Mouse (Mus musculus): ENCODE results near the gene Cdk5rap2. TPM values are rescaled to one million over a fixed set of nuclear protein-coding genes. Genes with fewer than 3 reads are reported as not detected.
A peak's percentile ranks its signal among the peaks of the same experiment; 100 is the strongest.

Gene Cdk5rap2
- total and polyA plus RNA-seq, 2 experiments = 3.0 to 3.6 TPM

DNA sequence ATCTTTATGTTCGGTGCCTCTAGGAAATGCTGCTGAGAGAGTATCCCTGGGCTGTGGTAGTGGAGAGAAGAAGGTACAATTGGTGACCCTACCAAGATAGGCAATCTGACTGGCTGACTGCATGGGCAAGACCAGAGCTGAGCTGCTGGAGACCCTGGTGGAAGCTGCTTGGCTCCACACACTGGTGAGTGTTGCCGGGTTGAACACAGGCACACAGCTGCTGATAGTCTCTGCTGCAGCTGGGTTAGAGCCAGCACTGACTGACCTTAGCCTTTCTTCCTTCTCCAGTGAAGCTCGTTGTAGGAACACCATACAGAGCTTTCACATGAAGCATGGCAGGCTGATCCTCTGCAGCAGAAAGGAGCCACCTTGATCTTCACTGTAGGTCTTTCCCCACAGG is 182.6 kb downstream of the Cdk5rap2 start:
- H3K36me3 ChIP-seq (ENCODE audit: control insufficient read depth, insufficient read depth, low read length) = peaks cover 3% of the 10 kb centered on the region; the same call in 1 of the 2 replicates
- no peaks in the 10 kb centered on the region for H3K79me2 ChIP-seq (ENCODE audit: control insufficient read depth, insufficient read depth, low read length)
- H3K27ac ChIP-seq (replicated peaks; ENCODE audit: insufficient read depth, low read depth, low read length) = no peak overlapping the region
- no peaks in the 10 kb centered on the region for H3K4me1 ChIP-seq (ENCODE audit: control insufficient read depth, insufficient read depth, low read length)
- WGBS = 81% methylated on average over 3 of the region's 3 CpGs
- TF ChIP-seq CTCF (IDR thresholded peaks at IDR 0.05; ENCODE audit: low read depth, low read length) (no peak), POLR2A (IDR thresholded peaks at IDR 0.05; ENCODE audit: extremely low read depth, insufficient read depth, low read length) (no peak)
- no peak overlapping the region for H3K9ac ChIP-seq (ENCODE audit: low read depth, low read length)
- DNase-seq (ENCODE audit: extremely low read depth, low read depth, low spot score) = no peak
- H3K4me3 ChIP-seq (ENCODE audit: insufficient read depth, low read depth, low read length) = no peak overlapping the region
- no peaks in the 10 kb centered on the region for H3K27me3 ChIP-seq (ENCODE audit: control insufficient read depth, insufficient read depth, low read length)

DNA sequence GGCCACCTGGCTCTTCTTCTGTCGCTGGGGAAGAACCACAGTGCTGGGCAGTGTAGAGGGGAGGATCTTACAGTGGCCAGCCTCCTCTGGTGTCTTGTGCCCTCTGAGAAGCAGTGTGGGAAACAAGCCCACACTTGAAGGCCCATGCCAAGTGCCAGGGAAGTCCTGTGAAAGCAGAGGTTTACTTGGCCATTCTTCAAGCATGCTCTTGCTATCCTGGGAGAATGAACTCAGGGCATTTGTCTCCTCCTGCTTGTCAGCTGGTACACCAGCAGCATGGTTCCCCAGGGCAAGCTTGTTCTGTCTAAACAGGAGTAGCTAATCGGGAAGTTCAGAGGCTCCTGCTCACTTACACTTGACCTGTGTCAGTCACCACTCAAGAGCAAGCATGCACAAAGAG is 185.7 kb downstream of the Cdk5rap2 start:
- Histone ChIP-seq H3K9ac (ENCODE audit: low read depth, low read length) (no peak overlapping the region), H3K27ac (replicated peaks; ENCODE audit: insufficient read depth, low read depth, low read length) (no peak overlapping the region), H3K27me3 (ENCODE audit: control insufficient read depth, insufficient read depth, low read length) (no peaks in the 10 kb centered on the region), H3K4me3 (ENCODE audit: insufficient read depth, low read depth, low read length) (no peak overlapping the region), H3K36me3 (ENCODE audit: control insufficient read depth, insufficient read depth, low read length) (peaks cover 3% of the 10 kb centered on the region; the same call in 1 of the 2 replicates), H3K79me2 (ENCODE audit: control insufficient read depth, insufficient read depth, low read length) (no peaks in the 10 kb centered on the region), H3K4me1 (ENCODE audit: control insufficient read depth, insufficient read depth, low read length) (0 out of 2 replicates have a peak, but pooled peaks cover 4% of the 10 kb centered on the region)
- no peak for TF ChIP-seq POLR2A (IDR thresholded peaks at IDR 0.05; ENCODE audit: extremely low read depth, insufficient read depth, low read length)
- no peak for TF ChIP-seq CTCF (IDR thresholded peaks at IDR 0.05; ENCODE audit: low read depth, low read length)
- WGBS = 94% methylated on average over 2 of the region's 2 CpGs
- no peak for DNase-seq (ENCODE audit: extremely low read depth, low read depth, low spot score)

DNA sequence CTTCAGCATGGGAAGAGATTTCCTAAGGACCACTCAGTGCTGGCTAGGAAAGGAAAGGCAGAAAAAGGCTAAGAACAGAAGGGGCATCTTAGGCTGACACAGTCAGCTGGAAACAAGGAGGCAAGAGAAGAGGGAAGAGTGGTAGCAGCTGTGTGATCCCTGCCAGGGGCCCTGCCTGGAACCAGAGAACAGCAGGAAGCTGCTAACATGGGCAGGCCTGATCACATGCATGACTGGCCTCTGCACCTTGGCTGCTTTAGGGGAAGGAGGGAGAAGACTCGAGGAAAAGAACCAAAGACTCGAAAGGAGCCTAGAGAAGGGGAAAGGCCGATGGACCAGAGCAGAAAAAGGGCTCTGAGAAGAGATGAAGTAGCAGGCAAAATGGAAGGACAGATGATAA is 188.4 kb downstream of the Cdk5rap2 start:
- no peak for DNase-seq (ENCODE audit: extremely low read depth, low read depth, low spot score)
- H3K4me1 ChIP-seq (ENCODE audit: control insufficient read depth, insufficient read depth, low read length) = 0 out of 2 replicates have a peak, but pooled peaks cover 4% of the 10 kb centered on the region
- H3K79me2 ChIP-seq (ENCODE audit: control insufficient read depth, insufficient read depth, low read length) = no peaks in the 10 kb centered on the region
- WGBS = 85% methylated on average over 3 of the region's 3 CpGs
- peaks cover 3% of the 10 kb centered on the region; the same call in 1 of the 2 replicates for H3K36me3 ChIP-seq (ENCODE audit: control insufficient read depth, insufficient read depth, low read length)
- TF ChIP-seq POLR2A (IDR thresholded peaks at IDR 0.05; ENCODE audit: extremely low read depth, insufficient read depth, low read length) = no peak
- TF ChIP-seq CTCF (IDR thresholded peaks at IDR 0.05; ENCODE audit: low read depth, low read length) = no peak
- H3K9ac ChIP-seq (ENCODE audit: low read depth, low read length) = no peak overlapping the region
- H3K27ac ChIP-seq (replicated peaks; ENCODE audit: insufficient read depth, low read depth, low read length) = no peak overlapping the region
- no peak overlapping the region for H3K4me3 ChIP-seq (ENCODE audit: insufficient read depth, low read depth, low read length)
- no peaks in the 10 kb centered on the region for H3K27me3 ChIP-seq (ENCODE audit: control insufficient read depth, insufficient read depth, low read length)

DNA sequence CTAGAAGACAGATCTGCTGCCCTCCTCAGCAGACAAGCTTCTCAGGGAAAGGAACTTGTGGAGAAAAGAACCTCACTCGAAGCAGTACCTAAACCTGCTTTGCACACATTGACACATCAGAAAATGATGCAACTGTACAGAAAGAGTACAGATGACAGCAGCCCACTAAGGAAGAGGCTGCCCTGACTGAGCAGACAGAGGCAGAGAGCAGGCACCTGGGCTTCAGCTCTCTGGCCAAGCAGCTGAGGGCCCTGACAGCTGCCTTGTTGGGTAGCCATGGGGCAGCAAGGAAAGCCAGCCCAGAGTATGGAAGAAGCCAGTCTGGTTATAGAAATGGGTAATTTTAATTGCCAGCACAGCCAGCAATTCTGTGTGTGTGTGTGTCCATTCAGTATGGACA is 188.9 kb downstream of the Cdk5rap2 start:
- 52% methylated on average over 1 of the region's 1 CpGs for WGBS
- Histone ChIP-seq H3K4me1 (ENCODE audit: control insufficient read depth, insufficient read depth, low read length) (0 out of 2 replicates have a peak, but pooled peaks cover 4% of the 10 kb centered on the region), H3K79me2 (ENCODE audit: control insufficient read depth, insufficient read depth, low read length) (no peaks in the 10 kb centered on the region), H3K9ac (ENCODE audit: low read depth, low read length) (no peak overlapping the region), H3K27ac (replicated peaks; ENCODE audit: insufficient read depth, low read depth, low read length) (no peak overlapping the region), H3K27me3 (ENCODE audit: control insufficient read depth, insufficient read depth, low read length) (no peaks in the 10 kb centered on the region), H3K4me3 (ENCODE audit: insufficient read depth, low read depth, low read length) (no peak overlapping the region), H3K36me3 (ENCODE audit: control insufficient read depth, insufficient read depth, low read length) (peaks cover 3% of the 10 kb centered on the region; the same call in 1 of the 2 replicates)
- TF ChIP-seq CTCF (IDR thresholded peaks at IDR 0.05; ENCODE audit: low read depth, low read length) = no peak
- no peak for TF ChIP-seq POLR2A (IDR thresholded peaks at IDR 0.05; ENCODE audit: extremely low read depth, insufficient read depth, low read length)
- DNase-seq (ENCODE audit: extremely low read depth, low read depth, low spot score) = no peak

DNA sequence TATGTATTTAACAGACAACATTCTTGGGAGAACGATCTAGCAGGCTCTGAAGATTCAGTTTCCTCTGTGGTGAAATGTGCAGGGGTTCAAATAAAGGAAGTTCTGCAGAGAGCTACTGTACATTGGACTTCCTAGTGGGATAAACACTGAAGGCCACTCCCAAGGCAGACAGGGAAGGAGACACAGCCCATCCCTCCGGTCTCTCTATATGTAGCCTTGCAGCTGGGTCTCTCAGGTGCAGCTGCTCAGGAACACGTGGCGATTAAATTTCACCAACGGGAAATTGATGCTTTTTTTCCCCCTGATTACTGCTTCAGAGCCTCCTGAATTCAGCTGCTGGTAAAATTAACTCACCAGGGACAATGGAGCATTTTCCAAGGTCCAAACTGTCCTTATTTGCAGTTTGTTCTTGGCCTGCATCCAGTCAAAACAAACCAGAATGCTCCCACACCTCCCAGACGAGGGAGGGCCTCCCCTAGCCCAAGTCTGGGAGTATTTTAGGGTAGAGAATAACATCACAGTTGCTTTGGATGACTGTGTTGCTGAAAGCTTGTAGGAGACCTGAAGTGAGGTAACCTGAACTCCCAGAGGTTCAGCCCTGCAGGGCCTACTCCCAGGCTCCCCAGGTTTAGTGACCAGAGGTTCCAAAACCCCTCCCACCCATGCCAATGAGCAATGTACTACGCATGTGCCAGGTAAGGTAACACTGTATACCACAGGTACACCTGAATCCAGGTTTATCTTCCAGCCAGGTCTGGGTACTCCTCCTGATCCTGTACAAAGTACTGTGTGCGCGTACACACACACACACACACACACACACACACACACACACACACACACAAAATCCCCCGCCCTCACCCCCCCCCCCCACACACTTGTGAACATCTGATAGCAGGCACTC is 189.7 kb downstream of the Cdk5rap2 start:
- WGBS = 58% methylated on average over 10 of the region's 10 CpGs
- H3K27ac ChIP-seq (replicated peaks; ENCODE audit: insufficient read depth, low read depth, low read length) = no peak overlapping the region
- no peak overlapping the region for H3K9ac ChIP-seq (ENCODE audit: low read depth, low read length)
- H3K79me2 ChIP-seq (ENCODE audit: control insufficient read depth, insufficient read depth, low read length) = no peaks in the 10 kb centered on the region
- 0 out of 2 replicates have a peak, but pooled peaks cover 4% of the 10 kb centered on the region for H3K4me1 ChIP-seq (ENCODE audit: control insufficient read depth, insufficient read depth, low read length)
- DNase-seq (ENCODE audit: extremely low read depth, low read depth, low spot score) = peak; percentile 34
- TF ChIP-seq POLR2A (IDR thresholded peaks at IDR 0.05; ENCODE audit: extremely low read depth, insufficient read depth, low read length) = no peak
- no peak for TF ChIP-seq CTCF (IDR thresholded peaks at IDR 0.05; ENCODE audit: low read depth, low read length)
- no peak overlapping the region for H3K4me3 ChIP-seq (ENCODE audit: insufficient read depth, low read depth, low read length)
- peaks cover 3% of the 10 kb centered on the region; the same call in 1 of the 2 replicates for H3K36me3 ChIP-seq (ENCODE audit: control insufficient read depth, insufficient read depth, low read length)
- H3K27me3 ChIP-seq (ENCODE audit: control insufficient read depth, insufficient read depth, low read length) = no peaks in the 10 kb centered on the region

Measured in liver, adult 2 months (tissue).